Mouse (Mus musculus) cerebellum, adult 2 months (tissue): Measurements from ENCODE around the gene Dlx2.
A peak's percentile ranks its signal among the peaks of the same experiment; 100 is the strongest.

Experiments used
- CTCF ChIP-seq: fragments of 200-500 bp; IDR thresholded peaks from 2 replicates; pipeline ENCODE4 v1.5.1; 2011; ENCODE audit warnings: low read depth, mild to moderate bottlenecking, control low read depth, low read length, moderate library complexity, borderline replicate concordance; ENCODE audit not compliant: insufficient read depth
- POLR2A ChIP-seq: fragments of 200-500 bp; IDR thresholded peaks from 2 replicates; pipeline ENCODE4 v1.6.1; 2011; ENCODE audit warnings: low read length, control low read depth, borderline replicate concordance; ENCODE audit not compliant: insufficient read depth

DNA sequence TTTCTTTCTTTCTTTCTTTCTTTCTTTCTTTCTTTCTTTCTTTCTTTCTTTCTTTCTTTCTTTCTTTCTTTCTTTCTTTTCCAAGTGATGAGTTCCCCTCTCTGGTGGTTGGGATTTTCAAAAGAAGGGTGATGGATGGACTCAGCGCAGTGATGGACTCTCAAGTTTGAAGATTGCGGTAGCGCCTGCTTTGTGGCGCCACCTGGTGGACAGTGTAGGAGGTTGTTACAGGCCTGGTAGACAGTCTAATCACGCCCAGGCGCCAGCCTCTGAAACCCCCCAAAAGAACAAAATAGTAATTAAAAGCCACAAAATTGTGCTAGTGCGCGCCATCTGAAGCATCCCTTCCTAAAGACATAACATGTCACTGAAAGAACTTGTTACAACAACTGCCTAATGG is 1.3 kb upstream of the Dlx2 start:
- TF ChIP-seq CTCF = peak; percentile 66
- no peak for TF ChIP-seq POLR2A
